Mouse (Mus musculus) heart, postnatal 14 days (tissue): ENCODE data around the gene Gm13278. TPM values are rescaled to one million over a fixed set of nuclear protein-coding genes. Genes with fewer than 3 reads are reported as not detected.

Experiments used
- total RNA-seq, 2 experiments: library from RNA; stranded (reverse); gene quantifications; 2 replicates each; pipeline ENCODE4 v1.2.3; 2021

Gene Gm13278
- total RNA-seq, 2 experiments from 2014 or later = not detected

Other genes starting within 250 kb of the Gm13278 start
- gene Ifna15, start 233.3 kb upstream of the Gm13278 start, total RNA-seq = not detected
- not detected for gene Ifna14, start 219.8 kb upstream of the Gm13278 start, total RNA-seq
- gene Ifna9, start 199.2 kb upstream of the Gm13278 start, total RNA-seq = not detected
- gene Ifna12, start 188.2 kb upstream of the Gm13278 start, total RNA-seq = not detected
- gene C87499, start 157.1 kb upstream of the Gm13278 start, total RNA-seq = not detected
- not detected for gene Ifna13, start 147.1 kb upstream of the Gm13278 start, total RNA-seq
- gene Ifna16, start 114.6 kb upstream of the Gm13278 start, total RNA-seq = not detected
- gene Ifna2, start 107.6 kb upstream of the Gm13278 start, total RNA-seq = not detected
- gene Ifnab, start 100.2 kb upstream of the Gm13278 start, total RNA-seq = not detected
- gene Gm26566, start 69.7 kb upstream of the Gm13278 start, total RNA-seq = 1 to 10 TPM in 1 of 2 experiments, under 1 TPM in 1; 0.22 to 1.0 TPM
- 10 to 100 TPM; 73.9 to 75.5 TPM for gene Klhl9, start 69.1 kb upstream of the Gm13278 start, total RNA-seq
- gene Gm13271, start 36.7 kb upstream of the Gm13278 start, total RNA-seq = not detected
- not detected for gene Gm13283, start 31.4 kb upstream of the Gm13278 start, total RNA-seq
- gene Gm13290, start 17.7 kb upstream of the Gm13278 start, total RNA-seq = not detected
- not detected for gene Gm13289, start 14.6 kb upstream of the Gm13278 start, total RNA-seq
- not detected for gene Gm13272, start 11.7 kb upstream of the Gm13278 start, total RNA-seq
- gene Ifnz, start 9.4 kb upstream of the Gm13278 start, total RNA-seq = not detected
- not detected for gene Gm13276, start 5.8 kb upstream of the Gm13278 start, total RNA-seq
- gene Gm13277, start 2.9 kb upstream of the Gm13278 start, total RNA-seq = not detected
- not detected for gene Gm13275, start 2.9 kb downstream of the Gm13278 start, total RNA-seq
- not detected for gene Gm13279, start 5.8 kb downstream of the Gm13278 start, total RNA-seq
- gene Gm13285, start 8.1 kb downstream of the Gm13278 start, total RNA-seq = under 1 TPM; 0.19 to 0.22 TPM
- gene Gm13287, start 11.7 kb downstream of the Gm13278 start, total RNA-seq = not detected
- gene Gm13288, start 14.0 kb downstream of the Gm13278 start, total RNA-seq = not detected
- not detected for gene Ifna7, start 24.7 kb downstream of the Gm13278 start, total RNA-seq
- not detected for gene Ifna11, start 28.4 kb downstream of the Gm13278 start, total RNA-seq
- gene Ifna6, start 35.9 kb downstream of the Gm13278 start, total RNA-seq = not detected
- gene Ifna5, start 44.0 kb downstream of the Gm13278 start, total RNA-seq = not detected
- gene Ifna4, start 50.3 kb downstream of the Gm13278 start, total RNA-seq = not detected
- gene Ifna1, start 58.5 kb downstream of the Gm13278 start, total RNA-seq = not detected
- not detected for gene Ifne, start 88.7 kb downstream of the Gm13278 start, total RNA-seq